Mouse (Mus musculus): Measurements from ENCODE around the gene Vps37c. TPM values are rescaled to one million over a fixed set of nuclear protein-coding genes. Genes with fewer than 3 reads are reported as not detected.

The Vps37c gene
- total RNA-seq (2023) = 10 to 100 TPM; 18.3 to 20.8 TPM

GRCm38 (mm10) chr19:10688537-10689352, at the start of gene Vps37c:
TSS of gene Vps37c (plus strand) at chr19:10688735.

GRCm38 (mm10) chr19:10677915-10678771, 10.4 kb upstream of the Vps37c start, which contains the start of gene Pga5:
TSS of gene Pga5 (minus strand) at chr19:10678071.

GRCm38 (mm10) chr19:10738811-10739210, 50.3 kb downstream of the Vps37c start, which contains the start of gene Cd5:
TSS of gene Cd5 (minus strand) at chr19:10739002.

Other genes with a start within 250 kb of the Vps37c start
- gene Lrrc10b, start 231.3 kb upstream of the Vps37c start, total RNA-seq (2023) = not detected
- 1 to 10 TPM; 3.4 to 5.6 TPM for gene Ppp1r32, start 205.8 kb upstream of the Vps37c start, total RNA-seq (2023)
- 100 to 1,000 TPM; 126 to 129 TPM for gene Cpsf7, start 163.5 kb upstream of the Vps37c start, total RNA-seq (2023)
- gene Sdhaf2, start 162.6 kb upstream of the Vps37c start, total RNA-seq (2023) = 10 to 100 TPM; 45.5 to 47.4 TPM
- gene Tmem216, start 132.5 kb upstream of the Vps37c start, total RNA-seq (2023) = 1 to 10 TPM; 7.3 to 8.1 TPM
- 10 to 100 TPM; 20.7 to 25.6 TPM for gene Cyb561a3, start 111.6 kb upstream of the Vps37c start, total RNA-seq (2023)
- gene Tmem138, start 111.4 kb upstream of the Vps37c start, total RNA-seq (2023) = 1 to 10 TPM; 5.9 to 6.6 TPM
- gene Ddb1, start 83.4 kb upstream of the Vps37c start, total RNA-seq (2023) = 100 to 1,000 TPM; 193 to 213 TPM
- gene Tkfc, start 83.1 kb upstream of the Vps37c start, total RNA-seq (2023) = 1 to 10 TPM; 9.2 to 9.3 TPM
- 1 to 10 TPM; 6.4 to 6.5 TPM for gene Vwce, start 54.5 kb upstream of the Vps37c start, total RNA-seq (2023)
- not detected for gene Pga5, start 10.7 kb upstream of the Vps37c start, total RNA-seq (2023)
- 100 to 1,000 TPM; 290 to 296 TPM for gene Cd5, start 50.3 kb downstream of the Vps37c start, total RNA-seq (2023)
- gene Cd6, start 141.3 kb downstream of the Vps37c start, total RNA-seq (2023) = 100 to 1,000 TPM; 253 to 276 TPM
- 1 to 10 TPM in 1 of 2 experiments, under 1 TPM in 1; 0.83 to 2.0 TPM for gene Slc15a3, start 151.0 kb downstream of the Vps37c start, total RNA-seq (2023)
- 1 to 10 TPM in 1 of 2 experiments, under 1 TPM in 1; 0.79 to 1.2 TPM for gene Tmem132a, start 181.2 kb downstream of the Vps37c start, total RNA-seq (2023)
- 10 to 100 TPM; 26.0 to 26.4 TPM for gene Tmem109, start 193.3 kb downstream of the Vps37c start, total RNA-seq (2023)
- 100 to 1,000 TPM; 104 to 135 TPM for gene Prpf19, start 206.5 kb downstream of the Vps37c start, total RNA-seq (2023)
- gene Zp1, start 231.9 kb downstream of the Vps37c start, total RNA-seq (2023) = not detected
- under 1 TPM in 1 of 2 experiments, not detected in 1; 0.36 TPM for gene Ptgdr2, start 248.4 kb downstream of the Vps37c start, total RNA-seq (2023)